Mouse (Mus musculus): ENCODE results near the gene Tnrc18. TPM values are rescaled to one million over a fixed set of nuclear protein-coding genes. Genes with fewer than 3 reads are reported as not detected.

Gene Tnrc18
- polyA plus RNA-seq, 1 experiment from 2014 or later = 27.5 TPM

DNA sequence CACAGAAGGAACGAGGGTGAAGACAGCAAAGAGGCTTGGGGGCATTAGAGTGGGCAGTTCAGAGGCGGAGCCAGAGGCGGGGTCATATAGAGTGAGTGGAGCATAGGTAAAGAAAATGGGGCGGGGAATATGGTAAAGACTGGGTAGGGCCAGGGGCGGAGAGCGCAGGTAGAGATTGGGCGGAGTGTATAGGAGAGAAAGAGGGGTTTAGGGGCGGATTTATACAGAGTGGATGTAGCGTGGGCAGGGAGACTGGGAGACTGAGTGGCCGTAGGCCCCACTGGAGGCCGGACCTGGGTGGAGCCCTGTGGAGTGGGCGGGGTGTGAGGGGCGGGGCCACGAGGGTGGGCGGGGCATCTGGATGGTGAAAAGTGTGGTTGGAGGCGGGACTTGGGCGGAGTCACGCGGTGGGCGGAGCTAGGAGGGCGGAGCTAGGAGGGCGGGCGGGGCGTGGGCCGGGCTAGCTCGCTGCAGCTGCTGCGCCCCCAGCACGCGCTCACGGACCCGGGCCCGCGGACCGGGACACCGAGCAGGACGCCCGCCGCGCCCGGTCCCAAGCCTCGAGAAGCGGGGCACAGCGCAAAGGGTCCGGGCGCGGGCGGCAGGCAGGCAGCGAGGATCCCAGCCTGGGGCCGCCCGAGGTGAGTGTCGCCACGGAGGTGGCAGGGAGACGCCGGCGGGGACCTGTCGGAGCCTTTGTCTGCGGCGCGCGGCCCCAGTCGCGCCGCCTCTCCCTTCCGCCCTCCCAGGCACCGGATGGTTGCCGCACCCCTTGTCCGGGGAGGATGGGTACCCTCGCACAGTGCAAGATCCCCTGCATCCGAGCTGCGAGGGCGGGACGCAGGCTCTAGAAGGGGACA, 115.6 kb downstream of the Tnrc18 start:
- WGBS = 1% methylated on average over 54 of the region's 72 CpGs
- Histone ChIP-seq H3K4me3 (ENCODE audit: low read depth, low read length) (peak overlapping the region; percentile 76), H3K9me3 (replicated peaks; ENCODE audit: control insufficient read depth, low read length) (no peaks in the 10 kb centered on the region), H3K9ac (ENCODE audit: low read length) (peak overlapping the region; percentile 94), H3K27ac (ENCODE audit: low read depth, low read length) (no peak overlapping the region), H3K4me1 (ENCODE audit: control insufficient read depth, insufficient read depth, low read length) (peaks cover 15% of the 10 kb centered on the region), H3K4me2 (ENCODE audit: low read length) (peak overlapping the region; percentile 80), H3K36me3 (ENCODE audit: control insufficient read depth, insufficient read depth, low read length) (peaks cover 15% of the 10 kb centered on the region; the same call in 1 of the 2 replicates), H3K27me3 (replicated peaks; ENCODE audit: control insufficient read depth, insufficient read depth, low read length) (peaks cover 5% of the 10 kb centered on the region)
- peak; percentile 85 for ATAC-seq
- peak; percentile 78 for DNase-seq (ENCODE audit: low spot score)

DNA sequence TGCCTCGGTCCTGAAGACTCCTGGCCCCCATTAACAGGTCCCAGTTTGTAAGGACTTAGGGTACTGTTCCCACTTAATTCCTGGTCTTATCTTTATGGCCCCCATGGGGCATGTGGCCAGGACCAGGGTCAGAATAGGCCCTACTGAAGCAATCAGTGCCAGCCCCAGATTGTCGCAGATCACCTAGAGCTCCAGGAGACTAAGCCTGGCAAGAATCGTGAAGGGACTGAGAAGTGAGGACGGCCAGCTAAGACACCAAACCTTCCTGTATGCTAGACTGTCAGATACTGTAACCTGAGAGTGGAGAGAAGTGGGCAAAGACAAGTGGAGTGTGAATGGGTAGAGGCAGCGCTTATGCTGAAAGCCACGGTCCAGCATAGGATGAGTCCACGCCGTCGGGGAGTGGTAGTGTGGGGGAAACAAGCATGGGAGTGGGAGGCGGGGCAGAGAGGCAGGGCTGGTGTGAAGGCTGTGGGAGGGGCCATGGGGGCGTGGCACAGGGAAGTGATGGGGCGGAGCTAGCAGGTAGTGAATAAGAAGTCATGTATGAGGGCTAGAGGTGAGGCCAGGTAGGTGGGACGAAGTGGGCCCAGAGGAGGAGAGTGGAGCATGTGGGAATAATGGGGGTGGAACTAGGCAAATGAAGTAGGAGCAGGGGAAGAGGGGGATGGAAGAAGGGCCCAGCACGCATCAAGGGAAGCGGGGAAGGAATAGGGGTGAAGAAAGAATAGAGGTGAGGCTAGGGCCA, 116.4 kb downstream of the Tnrc18 start:
- Histone ChIP-seq H3K9ac (ENCODE audit: low read length) (no peak overlapping the region), H3K4me1 (ENCODE audit: control insufficient read depth, insufficient read depth, low read length) (peaks cover 15% of the 10 kb centered on the region), H3K36me3 (ENCODE audit: control insufficient read depth, insufficient read depth, low read length) (peaks cover 12% of the 10 kb centered on the region; the same call in 1 of the 2 replicates), H3K27me3 (replicated peaks; ENCODE audit: control insufficient read depth, insufficient read depth, low read length) (peaks cover 5% of the 10 kb centered on the region), H3K4me3 (ENCODE audit: low read depth, low read length) (peak overlapping the region; percentile 76; the same call in 1 of the 2 replicates), H3K27ac (ENCODE audit: low read depth, low read length) (no peak overlapping the region), H3K4me2 (ENCODE audit: low read length) (peak overlapping the region; percentile 80), H3K9me3 (replicated peaks; ENCODE audit: control insufficient read depth, low read length) (no peaks in the 10 kb centered on the region)
- ATAC-seq = peak; percentile 30; the same call in 1 of the 2 replicates
- DNase-seq (ENCODE audit: low spot score) = no peak
- 15% methylated on average over 15 of the region's 15 CpGs for WGBS

GRCm38 (mm10) chr5:142697742-142698141, 119.7 kb downstream of the Tnrc18 start:
- H3K4me2 ChIP-seq (ENCODE audit: low read length) = no peak overlapping the region

DNA sequence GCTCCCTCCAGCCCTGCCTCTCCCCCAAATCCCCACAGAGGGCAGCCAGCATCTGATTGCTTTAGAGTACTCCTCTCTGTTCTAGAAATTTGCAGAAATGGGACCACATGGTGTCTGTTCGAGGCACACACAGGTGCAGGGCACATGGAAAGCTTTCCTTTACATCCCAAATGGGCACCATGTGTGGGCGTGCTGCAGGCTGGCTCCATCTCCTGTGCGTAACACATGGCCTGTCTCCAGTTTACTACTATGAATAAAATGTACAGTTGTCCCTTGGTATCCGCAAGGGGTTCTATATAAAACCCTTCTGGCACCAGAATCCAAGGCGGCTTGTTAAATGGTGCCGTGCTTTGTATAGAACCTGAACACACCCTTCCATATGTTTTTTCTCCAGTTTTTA, 120.6 kb downstream of the Tnrc18 start:
- ATAC-seq (no peak), DNase-seq (ENCODE audit: low spot score) (no peak)
- Histone ChIP-seq H3K4me3 (ENCODE audit: low read depth, low read length) (no peak overlapping the region), H3K9me3 (replicated peaks; ENCODE audit: control insufficient read depth, low read length) (no peaks in the 10 kb centered on the region), H3K4me1 (ENCODE audit: control insufficient read depth, insufficient read depth, low read length) (peaks cover 19% of the 10 kb centered on the region), H3K4me2 (ENCODE audit: low read length) (no peak overlapping the region), H3K27me3 (replicated peaks; ENCODE audit: control insufficient read depth, insufficient read depth, low read length) (peaks cover 5% of the 10 kb centered on the region), H3K36me3 (ENCODE audit: control insufficient read depth, insufficient read depth, low read length) (no peaks in the 10 kb centered on the region), H3K9ac (ENCODE audit: low read length) (no peak overlapping the region), H3K27ac (ENCODE audit: low read depth, low read length) (no peak overlapping the region)
- 77% methylated on average over 6 of the region's 6 CpGs for WGBS

More at GRCm38 (mm10) chr5:142697742-142698141, 119.7 kb downstream of the Tnrc18 start:
- H3K36me3 ChIP-seq (ENCODE audit: control insufficient read depth, insufficient read depth, low read length) = no peaks in the 10 kb centered on the region
- ATAC-seq (no peak), DNase-seq (ENCODE audit: low spot score) (no peak)
- no peak overlapping the region for H3K4me3 ChIP-seq (ENCODE audit: low read depth, low read length)
- 72% methylated on average over 2 of the region's 2 CpGs for WGBS
- H3K27me3 ChIP-seq (replicated peaks; ENCODE audit: control insufficient read depth, insufficient read depth, low read length) = peaks cover 5% of the 10 kb centered on the region
- H3K9ac ChIP-seq (ENCODE audit: low read length) = no peak overlapping the region
- H3K27ac ChIP-seq (ENCODE audit: low read depth, low read length) = no peak overlapping the region
- H3K4me1 ChIP-seq (ENCODE audit: control insufficient read depth, insufficient read depth, low read length) = peaks cover 17% of the 10 kb centered on the region
- H3K9me3 ChIP-seq (replicated peaks; ENCODE audit: control insufficient read depth, low read length) = no peaks in the 10 kb centered on the region

DNA sequence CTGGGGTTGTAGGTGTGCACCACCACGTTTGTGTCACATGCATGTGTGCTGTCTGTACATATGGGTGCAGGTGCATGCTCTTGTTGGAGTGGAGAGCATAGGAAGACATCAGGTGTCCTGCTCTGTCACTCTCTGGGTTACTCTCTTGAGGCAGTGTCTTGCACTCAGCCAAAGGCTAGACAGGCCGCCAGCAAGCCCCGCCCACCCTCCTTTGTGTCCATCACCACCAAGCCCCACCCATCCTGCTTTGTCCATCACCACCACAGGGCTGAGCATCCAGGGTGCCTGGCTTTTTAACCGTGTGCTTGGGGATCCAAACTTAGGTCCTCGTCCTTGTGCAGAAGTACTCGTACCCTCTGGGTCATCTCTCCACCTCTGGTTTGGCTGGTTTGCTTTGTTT, 121.2 kb downstream of the Tnrc18 start:
- no peak for ATAC-seq
- Histone ChIP-seq H3K9me3 (replicated peaks; ENCODE audit: control insufficient read depth, low read length) (no peaks in the 10 kb centered on the region), H3K9ac (ENCODE audit: low read length) (no peak overlapping the region), H3K4me3 (ENCODE audit: low read depth, low read length) (no peak overlapping the region), H3K4me2 (ENCODE audit: low read length) (no peak overlapping the region), H3K27ac (ENCODE audit: low read depth, low read length) (no peak overlapping the region), H3K4me1 (ENCODE audit: control insufficient read depth, insufficient read depth, low read length) (peaks cover 20% of the 10 kb centered on the region), H3K36me3 (ENCODE audit: control insufficient read depth, insufficient read depth, low read length) (no peaks in the 10 kb centered on the region), H3K27me3 (replicated peaks; ENCODE audit: control insufficient read depth, insufficient read depth, low read length) (peaks cover 5% of the 10 kb centered on the region)
- no peak for DNase-seq (ENCODE audit: low spot score)
- WGBS = 20% methylated on average over 6 of the region's 6 CpGs

DNA sequence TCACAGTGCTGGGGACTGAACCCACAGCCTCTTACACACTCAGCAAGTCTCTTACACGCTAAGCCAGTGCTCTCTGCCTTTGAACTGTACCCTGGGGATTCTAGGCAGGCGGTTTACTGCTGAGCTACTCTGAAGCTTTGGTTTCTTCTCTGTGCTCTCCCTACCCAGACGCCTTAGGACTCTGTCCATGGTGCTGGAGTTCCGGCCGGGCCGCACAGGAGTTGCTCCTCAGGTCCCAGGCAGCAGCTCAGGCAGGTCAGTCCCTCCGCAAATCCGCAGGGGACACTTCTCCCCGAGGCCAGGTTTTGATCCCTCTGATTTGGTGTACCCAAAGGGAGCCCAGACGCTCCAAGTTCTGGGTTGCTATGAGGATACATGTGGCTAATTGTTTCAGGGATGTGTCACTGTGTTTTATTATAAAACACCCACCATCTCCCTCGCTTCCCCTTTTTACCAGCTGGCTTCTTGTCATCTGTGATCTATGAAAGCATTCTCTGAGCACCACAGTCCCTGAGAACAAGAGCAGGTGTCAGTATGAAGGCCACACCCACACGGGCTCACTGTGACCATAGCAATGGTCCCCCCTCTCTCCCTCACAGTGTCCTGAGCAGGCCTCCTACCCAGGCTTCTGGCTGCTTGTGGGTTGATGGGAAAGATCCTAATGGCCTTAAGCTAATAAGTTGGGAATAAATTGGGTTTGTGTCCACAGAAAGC, 122.7 kb downstream of the Tnrc18 start:
- H3K36me3 ChIP-seq (ENCODE audit: control insufficient read depth, insufficient read depth, low read length) = no peaks in the 10 kb centered on the region
- H3K4me3 ChIP-seq (ENCODE audit: low read depth, low read length) = no peak overlapping the region
- WGBS = 12% methylated on average over 12 of the region's 12 CpGs
- H3K9me3 ChIP-seq (replicated peaks; ENCODE audit: control insufficient read depth, low read length) = no peaks in the 10 kb centered on the region
- peaks cover 20% of the 10 kb centered on the region for H3K4me1 ChIP-seq (ENCODE audit: control insufficient read depth, insufficient read depth, low read length)
- no peak overlapping the region for H3K9ac ChIP-seq (ENCODE audit: low read length)
- DNase-seq (ENCODE audit: low spot score) (no peak), ATAC-seq (no peak)
- no peak overlapping the region for H3K27ac ChIP-seq (ENCODE audit: low read depth, low read length)
- no peak overlapping the region for H3K4me2 ChIP-seq (ENCODE audit: low read length)
- H3K27me3 ChIP-seq (replicated peaks; ENCODE audit: control insufficient read depth, insufficient read depth, low read length) = no peaks in the 10 kb centered on the region

GRCm38 (mm10) chr5:142693738-142694430, 123.6 kb downstream of the Tnrc18 start:
- H3K27me3 ChIP-seq (replicated peaks; ENCODE audit: control insufficient read depth, insufficient read depth, low read length) = no peaks in the 10 kb centered on the region
- peaks cover 18% of the 10 kb centered on the region for H3K4me1 ChIP-seq (ENCODE audit: control insufficient read depth, insufficient read depth, low read length)
- H3K4me2 ChIP-seq (ENCODE audit: low read length) = peak overlapping the region; percentile 7; the same call in 1 of the 2 replicates
- DNase-seq (ENCODE audit: low spot score) (no peak), ATAC-seq (no peak)
- WGBS = 44% methylated on average over 8 of the region's 8 CpGs
- no peaks in the 10 kb centered on the region for H3K9me3 ChIP-seq (replicated peaks; ENCODE audit: control insufficient read depth, low read length)
- H3K4me3 ChIP-seq (ENCODE audit: low read depth, low read length) = no peak overlapping the region
- 0 out of 2 replicates have a peak overlapping the region, but pooled peaks have one; percentile 9 for H3K27ac ChIP-seq (ENCODE audit: low read depth, low read length)
- no peaks in the 10 kb centered on the region for H3K36me3 ChIP-seq (ENCODE audit: control insufficient read depth, insufficient read depth, low read length)
- H3K9ac ChIP-seq (ENCODE audit: low read length) = peak overlapping the region; percentile 35; the same call in 1 of the 2 replicates

Measured in forebrain, embryonic 14.5 days (tissue).